Mouse (Mus musculus) intestine, embryonic 14.5 days (tissue): ENCODE data around the gene H2-Q6. TPM values are rescaled to one million over a fixed set of nuclear protein-coding genes. Genes with fewer than 3 reads are reported as not detected.
"Not testable (repeated sequence)": the region's sequence is repeated elsewhere in the genome, so short reads cannot be mapped to it uniquely, and the experiment has no call there.

Experiments
- ATAC-seq: fragments of 200-750 bp; cut with Nextera tagmentation; replicated peaks from 2 replicates; pipeline ENCODE4 v1.8.0; 2017; ENCODE audit warnings: low read depth, moderate number of reproducible peaks, moderate TSS enrichment, moderate library complexity; ENCODE audit not compliant: low FRiP score, low TSS enrichment
- DNase-seq: peaks from one replicate; pipeline ENCODE4 v3.0.0-alpha.2; 2018; ENCODE audit warnings: low spot score
- H3K27ac ChIP-seq: fragments of 300-500 bp; sonication (generic); 2 replicates; pipeline ENCODE4 v1.5.1; 2014; ENCODE audit warnings: low read depth, mild to moderate bottlenecking, control low read depth
- H3K27me3 ChIP-seq: fragments of 300-500 bp; sonication (generic); replicated peaks from 2 replicates; pipeline ENCODE4 v1.6.1; 2014; ENCODE audit warnings: low read length, control low read depth; ENCODE audit not compliant: control insufficient read depth, insufficient read depth
- H3K36me3 ChIP-seq: fragments of 300-500 bp; sonication (generic); 2 replicates; pipeline ENCODE4 v1.6.1; 2014; ENCODE audit warnings: low read length, control low read depth; ENCODE audit not compliant: control insufficient read depth, insufficient read depth
- H3K4me1 ChIP-seq: fragments of 300-500 bp; sonication (generic); replicated peaks from 2 replicates; pipeline ENCODE4 v1.6.1; 2014; ENCODE audit warnings: low read length, control low read depth, mixed read lengths; ENCODE audit not compliant: control insufficient read depth, insufficient read depth
- H3K4me2 ChIP-seq: fragments of 300-500 bp; sonication (generic); 2 replicates; pipeline ENCODE4 v1.6.1; 2014; ENCODE audit warnings: low read length
- H3K4me3 ChIP-seq: fragments of 300-500 bp; sonication (generic); 2 replicates; pipeline ENCODE4 v1.5.1; 2014; ENCODE audit warnings: low read depth, low read length, control low read depth, mixed read lengths
- H3K9ac ChIP-seq: fragments of 300-500 bp; sonication (generic); 2 replicates; pipeline ENCODE4 v1.6.1; 2014; ENCODE audit warnings: mild to moderate bottlenecking, low read length
- H3K9me3 ChIP-seq: fragments of 300-500 bp; sonication (generic); 2 replicates; pipeline ENCODE4 v1.6.1; 2016; ENCODE audit warnings: low read length, control low read depth; ENCODE audit not compliant: control insufficient read depth
- WGBS: fragments of 180-500 bp; shearing (Covaris S2); extraction: QIAGEN DNeasy Blood & Tissue Kit; methylation state at CpG from one replicate; pipeline ENCODE4 v1.1.7; 2014; 5-methylcytosine and 5-hydroxymethylcytosine counted together
- polyA plus RNA-seq: library from polyadenylated mRNA; unstranded; fragments of >200 nt; fragmentation: Nextera tagmentation; extraction: Ambion mirVana; gene quantifications from 2 replicates; pipeline ENCODE4 v1.2.1, GENCODE M21; 2014

The H2-Q6 gene
- polyA plus RNA-seq, 1 experiment from 2014 or later = 2.1 TPM

- Histone ChIP-seq H3K4me3 (peak overlapping the region; percentile 35), H3K27me3 (peaks cover 11% of the 10 kb centered on the region; the same call in 1 of the 2 replicates), H3K4me2 (peak overlapping the region; percentile 89), H3K9ac (peak overlapping the region; percentile 47)
- not testable (repeated sequence) for H3K36me3 ChIP-seq, H3K4me1 ChIP-seq, H3K27ac ChIP-seq, H3K9me3 ChIP-seq
- ATAC-seq = peak; percentile 34
- DNase-seq = peak; percentile 77
- WGBS = under 1% methylated on average over 43 of the region's 48 CpGs
These were observed 14.7 kb downstream of the H2-Q6 start for GRCm38 (mm10) chr17:35439295-35439747.

- DNase-seq = peak; percentile 58
- H3K4me3 ChIP-seq, H3K9ac ChIP-seq, H3K4me2 ChIP-seq, H3K27ac ChIP-seq, H3K9me3 ChIP-seq, ATAC-seq, H3K36me3 ChIP-seq, H3K4me1 ChIP-seq: not testable (repeated sequence)
- WGBS = 56% methylated on average over 22 of the region's 27 CpGs
- H3K27me3 ChIP-seq = peaks cover 11% of the 10 kb centered on the region; the same call in 1 of the 2 replicates
These were observed 15.4 kb downstream of the H2-Q6 start for GRCm38 (mm10) chr17:35439925-35440645.

GRCm38 (mm10) chr17:35442376-35442775 is 17.7 kb downstream of the H2-Q6 start:
- H3K27me3 ChIP-seq = peaks cover 11% of the 10 kb centered on the region; the same call in 1 of the 2 replicates
- H3K9ac ChIP-seq, H3K36me3 ChIP-seq, H3K9me3 ChIP-seq, H3K4me1 ChIP-seq, H3K27ac ChIP-seq, DNase-seq, H3K4me2 ChIP-seq, H3K4me3 ChIP-seq, ATAC-seq: not testable (repeated sequence)
- 89% methylated on average over 2 of the region's 2 CpGs for WGBS

DNA sequence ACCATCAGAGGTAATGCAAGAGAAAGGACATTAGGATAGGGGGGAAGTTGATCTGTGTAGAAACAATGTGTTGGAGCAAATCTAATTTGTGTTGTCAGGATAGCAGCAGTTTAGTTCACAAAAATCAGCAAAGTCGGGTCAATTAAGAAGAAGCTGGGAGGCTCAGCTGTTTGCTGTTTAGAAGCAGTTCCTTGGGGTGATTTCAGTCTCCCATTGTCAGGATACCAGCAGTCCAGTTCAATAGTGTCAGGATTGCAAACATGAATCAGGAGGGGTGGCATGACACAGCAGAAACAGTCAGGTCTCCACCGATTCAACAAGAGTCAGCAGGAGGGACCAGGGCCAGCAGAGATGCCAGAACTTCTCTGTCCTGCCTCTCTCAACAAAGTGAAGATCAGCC is 19.9 kb downstream of the H2-Q6 start:
- not testable (repeated sequence) for H3K27me3 ChIP-seq, ATAC-seq, H3K27ac ChIP-seq, H3K9me3 ChIP-seq, H3K4me2 ChIP-seq, H3K9ac ChIP-seq, DNase-seq, H3K4me1 ChIP-seq, H3K36me3 ChIP-seq, H3K4me3 ChIP-seq
- WGBS = 93% methylated on average over 2 of the region's 2 CpGs

GRCm38 (mm10) chr17:35458247-35458646 is 33.6 kb downstream of the H2-Q6 start:
- ATAC-seq, H3K27me3 ChIP-seq, H3K9me3 ChIP-seq, H3K4me2 ChIP-seq, H3K9ac ChIP-seq, H3K4me1 ChIP-seq, DNase-seq, H3K4me3 ChIP-seq, H3K27ac ChIP-seq, H3K36me3 ChIP-seq: not testable (repeated sequence)
- WGBS = no CpG with 5 or more reads among the region's 1 CpGs

DNA sequence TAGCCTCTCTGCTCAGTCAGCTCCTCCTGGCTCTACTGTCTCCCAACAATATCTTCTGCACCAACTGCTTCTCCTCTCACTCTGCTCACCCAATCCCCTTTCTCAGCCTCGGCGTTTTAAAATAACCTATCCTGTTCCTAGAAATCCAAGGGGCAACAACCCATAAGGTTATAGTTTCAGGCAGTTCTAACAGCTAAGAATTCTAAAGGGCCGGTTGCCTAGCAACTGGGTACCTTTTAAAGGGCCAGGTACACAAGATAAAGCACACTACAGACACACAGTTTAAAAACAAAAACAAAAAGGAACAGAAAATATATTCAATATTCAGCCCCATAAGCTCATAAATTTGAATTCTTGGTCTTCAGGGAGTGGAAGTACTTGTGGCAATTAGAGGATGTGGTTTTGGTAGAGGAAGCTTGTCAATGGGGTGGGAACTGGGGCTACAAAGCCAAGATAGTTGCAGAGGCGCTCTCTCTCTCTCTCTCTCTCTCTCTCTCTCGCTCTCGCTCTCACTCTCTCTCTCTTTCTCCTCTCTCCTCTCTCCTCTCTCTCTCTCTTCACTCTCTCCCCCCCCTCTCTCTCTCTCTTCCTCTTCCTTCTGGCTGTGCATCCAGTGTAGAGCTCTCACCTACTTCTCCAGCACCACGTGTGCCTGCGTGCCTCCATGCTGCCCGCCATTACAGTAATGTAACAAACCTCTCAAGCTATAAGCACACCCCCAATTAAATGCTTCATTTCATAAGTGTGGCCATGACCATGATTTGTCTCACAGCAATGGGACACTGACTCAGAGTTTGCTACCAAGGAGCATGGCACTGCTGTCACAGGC is 36.1 kb downstream of the H2-Q6 start:
- not testable (repeated sequence) for H3K27me3 ChIP-seq, H3K27ac ChIP-seq, DNase-seq, H3K4me2 ChIP-seq, H3K4me1 ChIP-seq, H3K36me3 ChIP-seq, ATAC-seq, H3K4me3 ChIP-seq, H3K9ac ChIP-seq, H3K9me3 ChIP-seq
- WGBS = no CpG with 5 or more reads among the region's 9 CpGs

GRCm38 (mm10) chr17:35465651-35466050 is 41.0 kb downstream of the H2-Q6 start:
- not testable (repeated sequence) for H3K4me2 ChIP-seq, H3K27ac ChIP-seq, H3K4me3 ChIP-seq, H3K9ac ChIP-seq, ATAC-seq, H3K36me3 ChIP-seq, H3K4me1 ChIP-seq, H3K9me3 ChIP-seq
- WGBS = 10% methylated on average over 8 of the region's 8 CpGs
- peak; percentile 84 for DNase-seq
- H3K27me3 ChIP-seq = peaks cover 18% of the 10 kb centered on the region

DNA sequence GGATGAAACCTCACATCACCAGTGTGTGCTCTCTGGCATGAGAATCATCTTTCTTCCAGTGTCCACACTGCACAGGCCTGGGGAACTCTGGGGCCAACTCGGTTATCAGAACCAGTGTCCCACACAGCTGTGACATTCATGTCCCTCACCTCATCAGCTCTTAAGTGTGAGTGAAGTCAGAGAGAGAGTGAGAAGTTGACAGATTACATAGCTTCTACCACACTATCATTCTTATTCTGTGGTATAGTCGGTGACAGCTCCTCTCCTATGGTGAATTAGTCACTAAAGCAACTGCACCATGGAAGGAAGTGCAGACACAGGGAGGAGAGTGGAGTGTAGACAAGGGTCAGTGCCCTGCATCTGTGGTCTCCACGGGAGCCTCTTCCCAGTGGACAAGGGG is 44.3 kb downstream of the H2-Q6 start:
- H3K27me3 ChIP-seq = peaks cover 23% of the 10 kb centered on the region
- not testable (repeated sequence) for H3K9me3 ChIP-seq, ATAC-seq, H3K4me1 ChIP-seq, DNase-seq, H3K4me2 ChIP-seq, H3K4me3 ChIP-seq, H3K27ac ChIP-seq, H3K9ac ChIP-seq, H3K36me3 ChIP-seq
- 64% methylated on average over 3 of the region's 3 CpGs for WGBS
